Mouse (Mus musculus) midbrain, embryonic 12.5 days (tissue): ENCODE measurements around the gene Smpdl3a. TPM values are rescaled to one million over a fixed set of nuclear protein-coding genes. Genes with fewer than 3 reads are reported as not detected.
A peak's percentile ranks its signal among the peaks of the same experiment; 100 is the strongest.

Experiments used
- ATAC-seq: fragments of 200-750 bp; cut with Nextera tagmentation; 2 replicates; pipeline ENCODE4 v1.8.0; 2017; ENCODE audit warnings: low read depth, moderate TSS enrichment, moderate library complexity; ENCODE audit not compliant: low FRiP score
- H3K27ac ChIP-seq: fragments of 300-500 bp; sonication (generic); replicated peaks from 2 replicates; pipeline ENCODE4 v1.5.1; 2016; ENCODE audit warnings: mild to moderate bottlenecking
- H3K27me3 ChIP-seq: fragments of 300-500 bp; sonication (generic); 2 replicates; pipeline ENCODE4 v1.6.1; 2016; ENCODE audit warnings: mild to moderate bottlenecking
- H3K36me3 ChIP-seq: fragments of 300-500 bp; sonication (generic); 2 replicates; pipeline ENCODE4 v1.6.1; 2016
- H3K4me1 ChIP-seq: fragments of 300-500 bp; sonication (generic); 2 replicates; pipeline ENCODE4 v1.6.1; 2016
- H3K4me2 ChIP-seq: fragments of 300-500 bp; sonication (generic); replicated peaks from 2 replicates; pipeline ENCODE4 v1.6.1; 2016; ENCODE audit warnings: mild to moderate bottlenecking, moderate library complexity
- H3K4me3 ChIP-seq: fragments of 300-500 bp; sonication (generic); 2 replicates; pipeline ENCODE4 v1.5.1; 2016; ENCODE audit warnings: mild to moderate bottlenecking
- H3K9ac ChIP-seq: fragments of 300-500 bp; sonication (generic); replicated peaks from 2 replicates; pipeline ENCODE4 v1.6.1; 2016; ENCODE audit warnings: mild to moderate bottlenecking, moderate library complexity
- H3K9me3 ChIP-seq: fragments of 300-500 bp; sonication (generic); 2 replicates; pipeline ENCODE4 v1.6.1; 2016; ENCODE audit warnings: mild to moderate bottlenecking
- WGBS: fragments of 180-500 bp; shearing (Covaris S2); methylation state at CpG from one replicate; pipeline ENCODE4 v1.1.7; 2016; 5-methylcytosine and 5-hydroxymethylcytosine counted together
- polyA plus RNA-seq: library from polyadenylated mRNA; unstranded; fragments of >200 nt; fragmentation: Nextera tagmentation; extraction: Ambion mirVana; gene quantifications from 2 replicates; pipeline ENCODE4 v1.2.1, GENCODE M21; 2016

The Smpdl3a gene
- polyA plus RNA-seq, 1 experiment from 2014 or later, result 10.1 TPM

GRCm38 (mm10) chr10:57792957-57793356, 1.2 kb upstream of the Smpdl3a start:
- ATAC-seq, result no peak
- no peak overlapping the region for H3K4me3 ChIP-seq
- WGBS, result 98% methylated on average over 1 of the region's 1 CpGs
- peaks cover 26% of the 10 kb centered on the region for H3K36me3 ChIP-seq
- H3K27ac ChIP-seq, result no peak overlapping the region
- no peak overlapping the region for H3K9ac ChIP-seq
- peaks cover 21% of the 10 kb centered on the region for H3K4me1 ChIP-seq
- no peaks in the 10 kb centered on the region for H3K27me3 ChIP-seq
- no peak overlapping the region for H3K4me2 ChIP-seq
- H3K9me3 ChIP-seq, result peaks cover 11% of the 10 kb centered on the region

GRCm38 (mm10) chr10:57794491-57795461, 641 bp downstream of the Smpdl3a start:
- peak; percentile 82 for ATAC-seq
- Histone ChIP-seq H3K4me3 (peak overlapping the region; percentile 56), H3K9ac (peak overlapping the region; percentile 71), H3K27ac (peak overlapping the region; percentile 52), H3K9me3 (peaks cover 11% of the 10 kb centered on the region), H3K4me2 (peak overlapping the region; percentile 92), H3K36me3 (peaks cover 26% of the 10 kb centered on the region), H3K4me1 (peaks cover 21% of the 10 kb centered on the region), H3K27me3 (no peaks in the 10 kb centered on the region)
- 2% methylated on average over 44 of the region's 44 CpGs for WGBS

GRCm38 (mm10) chr10:57795542-57795941, 1.4 kb downstream of the Smpdl3a start:
- Histone ChIP-seq H3K9ac (no peak overlapping the region), H3K36me3 (peaks cover 22% of the 10 kb centered on the region), H3K9me3 (peaks cover 11% of the 10 kb centered on the region), H3K4me3 (no peak overlapping the region), H3K27me3 (no peaks in the 10 kb centered on the region), H3K4me2 (peak overlapping the region; percentile 92), H3K27ac (no peak overlapping the region), H3K4me1 (peaks cover 21% of the 10 kb centered on the region)
- 48% methylated on average over 4 of the region's 4 CpGs for WGBS
- ATAC-seq, result no peak

GRCm38 (mm10) chr10:57796057-57796456, 1.9 kb downstream of the Smpdl3a start:
- ATAC-seq, result peak; percentile 55; the same call in 1 of the 2 replicates
- Histone ChIP-seq H3K36me3 (peaks cover 20% of the 10 kb centered on the region), H3K4me3 (no peak overlapping the region), H3K9me3 (peaks cover 11% of the 10 kb centered on the region), H3K27me3 (no peaks in the 10 kb centered on the region; the same call in 1 of the 2 replicates), H3K27ac (no peak overlapping the region), H3K9ac (no peak overlapping the region), H3K4me1 (peaks cover 21% of the 10 kb centered on the region), H3K4me2 (no peak overlapping the region)
- WGBS, result 58% methylated on average over 4 of the region's 4 CpGs

GRCm38 (mm10) chr10:57799486-57799885, 5.4 kb downstream of the Smpdl3a start:
- Histone ChIP-seq H3K27ac (no peak overlapping the region), H3K9me3 (no peaks in the 10 kb centered on the region), H3K9ac (no peak overlapping the region), H3K4me1 (peaks cover 17% of the 10 kb centered on the region), H3K4me3 (no peak overlapping the region), H3K36me3 (peaks cover 8% of the 10 kb centered on the region; the same call in 1 of the 2 replicates), H3K4me2 (no peak overlapping the region), H3K27me3 (no peaks in the 10 kb centered on the region; the same call in 1 of the 2 replicates)
- ATAC-seq, result no peak
- WGBS, result 88% methylated on average over 1 of the region's 1 CpGs

- 91% methylated on average over 6 of the region's 6 CpGs for WGBS
- ATAC-seq, result no peak
- Histone ChIP-seq H3K9ac (no peak overlapping the region), H3K4me2 (no peak overlapping the region), H3K27ac (no peak overlapping the region), H3K4me1 (no peaks in the 10 kb centered on the region), H3K27me3 (peaks cover 3% of the 10 kb centered on the region; the same call in 1 of the 2 replicates), H3K4me3 (no peak overlapping the region), H3K36me3 (peaks cover 34% of the 10 kb centered on the region), H3K9me3 (no peaks in the 10 kb centered on the region)
Measured at GRCm38 (mm10) chr10:57807754-57808153, 13.6 kb downstream of the Smpdl3a start.

- Histone ChIP-seq H3K9ac (no peak overlapping the region), H3K4me2 (no peak overlapping the region), H3K27ac (no peak overlapping the region), H3K4me3 (no peak overlapping the region), H3K9me3 (no peaks in the 10 kb centered on the region), H3K27me3 (peaks cover 23% of the 10 kb centered on the region), H3K4me1 (peaks cover 6% of the 10 kb centered on the region; the same call in 1 of the 2 replicates), H3K36me3 (peaks cover 18% of the 10 kb centered on the region; the same call in 1 of the 2 replicates)
- 84% methylated on average over 5 of the region's 5 CpGs for WGBS
- no peak for ATAC-seq
Measured at GRCm38 (mm10) chr10:57812161-57812856, 18.2 kb downstream of the Smpdl3a start.

GRCm38 (mm10) chr10:57814295-57814694, 20.2 kb downstream of the Smpdl3a start:
- ATAC-seq, result 0 out of 2 replicates have a peak, but pooled peaks have one; percentile 63
- Histone ChIP-seq H3K36me3 (peaks cover 15% of the 10 kb centered on the region; the same call in 1 of the 2 replicates), H3K4me2 (no peak overlapping the region), H3K9me3 (no peaks in the 10 kb centered on the region), H3K9ac (no peak overlapping the region), H3K27me3 (peaks cover 38% of the 10 kb centered on the region), H3K27ac (no peak overlapping the region), H3K4me3 (no peak overlapping the region), H3K4me1 (peaks cover 6% of the 10 kb centered on the region; the same call in 1 of the 2 replicates)
- 59% methylated on average over 2 of the region's 2 CpGs for WGBS

- Histone ChIP-seq H3K9ac (no peak overlapping the region), H3K4me3 (no peak overlapping the region), H3K27ac (no peak overlapping the region), H3K4me2 (no peak overlapping the region), H3K27me3 (peaks cover 50% of the 10 kb centered on the region), H3K4me1 (peaks cover 6% of the 10 kb centered on the region; the same call in 1 of the 2 replicates), H3K36me3 (peaks cover 6% of the 10 kb centered on the region; the same call in 1 of the 2 replicates), H3K9me3 (no peaks in the 10 kb centered on the region)
- WGBS, result 72% methylated on average over 6 of the region's 6 CpGs
- no peak for ATAC-seq
Measured at GRCm38 (mm10) chr10:57815869-57816268, 21.7 kb downstream of the Smpdl3a start.

GRCm38 (mm10) chr10:57819209-57819608, 25.1 kb downstream of the Smpdl3a start:
- Histone ChIP-seq H3K27ac (no peak overlapping the region), H3K9me3 (no peaks in the 10 kb centered on the region), H3K4me1 (peaks cover 13% of the 10 kb centered on the region; the same call in 1 of the 2 replicates), H3K4me2 (no peak overlapping the region), H3K4me3 (no peak overlapping the region), H3K36me3 (no peaks in the 10 kb centered on the region), H3K9ac (no peak overlapping the region), H3K27me3 (peaks cover 43% of the 10 kb centered on the region)
- no peak for ATAC-seq
- 98% methylated on average over 2 of the region's 2 CpGs for WGBS

GRCm38 (mm10) chr10:57822473-57822872, 28.3 kb downstream of the Smpdl3a start:
- H3K4me1 ChIP-seq, result peaks cover 7% of the 10 kb centered on the region; the same call in 1 of the 2 replicates
- H3K4me3 ChIP-seq, result no peak overlapping the region
- no peak overlapping the region for H3K4me2 ChIP-seq
- 8% methylated on average over 3 of the region's 3 CpGs for WGBS
- H3K9ac ChIP-seq, result no peak overlapping the region
- H3K36me3 ChIP-seq, result no peaks in the 10 kb centered on the region
- ATAC-seq, result peak; percentile 94
- H3K27ac ChIP-seq, result peak overlapping the region; percentile 27; the same call in 1 of the 2 replicates
- no peaks in the 10 kb centered on the region for H3K9me3 ChIP-seq
- H3K27me3 ChIP-seq, result peaks cover 51% of the 10 kb centered on the region
